Mouse (Mus musculus) liver, adult 2 months (tissue): ENCODE measurements around the gene Tgfbi. TPM values are rescaled to one million over a fixed set of nuclear protein-coding genes. Genes with fewer than 3 reads are reported as not detected.

ENCODE experiments used
- DNase-seq: peaks from one replicate; pipeline ENCODE4 v3.0.0-alpha.2; 2011; ENCODE audit warnings: low read depth, low spot score; ENCODE audit errors: extremely low read depth
- H3K27ac ChIP-seq: fragments of 200-500 bp; replicated peaks from 2 replicates; pipeline ENCODE4 v1.5.1; 2012; ENCODE audit warnings: low read depth, mild to moderate bottlenecking, control low read depth, inconsistent platforms, low read length; ENCODE audit not compliant: insufficient read depth
- H3K27me3 ChIP-seq: fragments of 200-500 bp; 2 replicates; pipeline ENCODE4 v1.6.1; 2012; ENCODE audit warnings: mild to moderate bottlenecking, moderate library complexity, low read length, inconsistent platforms; ENCODE audit not compliant: control insufficient read depth, insufficient read depth
- H3K36me3 ChIP-seq: fragments of 200-500 bp; 2 replicates; pipeline ENCODE4 v1.6.1; 2012; ENCODE audit warnings: low read length, inconsistent platforms; ENCODE audit not compliant: control insufficient read depth, insufficient read depth
- H3K4me1 ChIP-seq: fragments of 200-500 bp; 2 replicates; pipeline ENCODE4 v1.6.1; 2011; ENCODE audit warnings: low read length; ENCODE audit not compliant: control insufficient read depth, insufficient read depth
- H3K4me3 ChIP-seq: fragments of 200-500 bp; 2 replicates; pipeline ENCODE4 v1.5.1; 2011; ENCODE audit warnings: low read depth, mild to moderate bottlenecking, control low read depth, low read length, moderate library complexity; ENCODE audit not compliant: insufficient read depth
- H3K79me2 ChIP-seq: fragments of 200-500 bp; 2 replicates; pipeline ENCODE4 v1.6.1; 2012; ENCODE audit warnings: inconsistent platforms, mild to moderate bottlenecking, low read length, moderate library complexity; ENCODE audit not compliant: control insufficient read depth, insufficient read depth
- H3K9ac ChIP-seq: fragments of 200-500 bp; 2 replicates; pipeline ENCODE4 v1.6.1; 2012; ENCODE audit warnings: low read depth, mild to moderate bottlenecking, control low read depth, inconsistent platforms, low read length
- CTCF ChIP-seq: fragments of 200-500 bp; IDR thresholded peaks from 2 replicates; pipeline ENCODE4 v1.5.1; 2011; ENCODE audit warnings: low read depth, low read length, control low read depth
- POLR2A ChIP-seq: fragments of 200-500 bp; IDR thresholded peaks from 2 replicates; pipeline ENCODE4 v1.6.1; 2011; ENCODE audit warnings: low read length, control low read depth; ENCODE audit not compliant: insufficient read depth; ENCODE audit errors: extremely low read depth
- WGBS: fragments of 180-500 bp; shearing (Covaris S2); methylation state at CpG from one replicate; pipeline ENCODE4 v1.1.7; 2018; 5-methylcytosine and 5-hydroxymethylcytosine counted together
- polyA plus RNA-seq: library from polyadenylated mRNA; depleted of rRNA; stranded (reverse); fragments of >200 nt; gene quantifications from 2 replicates; pipeline ENCODE4 v1.2.3, GENCODE M21; 2012; rRNA removed
- total RNA-seq: library from RNA; depleted of rRNA; stranded (reverse); fragments of >200 nt; gene quantifications from 2 replicates; pipeline ENCODE4 v1.2.3, GENCODE M21; 2014; rRNA removed

The Tgfbi gene
- total and polyA plus RNA-seq, 2 experiments = 27.2 to 34.3 TPM

DNA sequence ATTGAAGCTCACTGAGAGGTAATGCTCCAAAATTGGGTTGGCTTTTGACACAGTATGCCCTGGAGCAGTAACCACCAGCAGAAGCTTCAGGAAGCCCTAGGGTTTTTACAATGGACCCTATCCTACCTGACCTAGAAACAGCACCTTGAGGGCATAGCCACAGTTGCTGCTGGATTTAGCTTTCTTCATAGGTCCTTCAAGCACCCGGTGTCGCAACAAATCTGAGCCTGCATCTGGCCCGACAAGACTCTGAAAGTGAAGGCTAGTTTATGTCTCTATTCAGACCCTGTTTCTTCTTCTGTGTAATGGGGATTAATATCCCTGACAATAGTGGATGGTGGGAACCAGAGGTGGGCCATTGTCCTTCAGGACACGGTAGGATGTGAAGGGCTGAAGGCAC, 68.4 kb downstream of the Tgfbi start:
- Histone ChIP-seq H3K27ac (no peak overlapping the region), H3K36me3 (no peaks in the 10 kb centered on the region), H3K4me1 (peaks cover 4% of the 10 kb centered on the region), H3K9ac (no peak overlapping the region), H3K79me2 (no peaks in the 10 kb centered on the region), H3K4me3 (no peak overlapping the region), H3K27me3 (no peaks in the 10 kb centered on the region)
- WGBS = 54% methylated on average over 4 of the region's 4 CpGs
- no peak for TF ChIP-seq POLR2A
- DNase-seq = no peak

DNA sequence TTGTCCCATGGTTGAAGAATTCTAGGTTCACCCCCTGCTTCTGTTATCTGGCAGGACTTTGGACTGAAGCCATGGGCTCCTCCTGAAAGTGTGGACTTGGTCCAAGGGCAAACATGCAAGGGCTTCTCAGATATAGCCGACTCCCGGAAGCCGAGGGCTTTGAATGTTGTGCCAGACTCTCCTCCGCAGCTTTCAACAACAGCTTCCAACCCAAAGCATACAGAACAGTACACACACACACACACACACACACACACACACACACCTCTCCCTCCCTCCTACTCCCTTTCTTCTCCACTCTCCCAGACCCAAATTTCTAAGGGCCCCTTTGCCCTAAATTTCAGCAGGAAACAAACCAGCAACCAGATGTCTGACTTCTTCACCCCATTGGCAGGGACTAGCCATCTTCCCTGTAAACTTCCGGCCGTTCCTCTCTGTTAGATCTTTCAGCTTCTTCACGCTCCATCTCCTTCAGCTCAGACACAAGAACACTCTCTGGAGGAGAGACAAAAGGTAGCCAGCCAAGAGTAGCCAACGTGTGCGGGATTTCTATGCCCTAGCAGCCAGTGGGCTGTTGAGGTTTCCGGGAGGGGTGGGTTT, 69.0 kb downstream of the Tgfbi start:
- H3K27me3 ChIP-seq = no peaks in the 10 kb centered on the region
- 31% methylated on average over 10 of the region's 10 CpGs for WGBS
- H3K27ac ChIP-seq = no peak overlapping the region
- TF ChIP-seq CTCF (no peak), POLR2A (no peak)
- no peaks in the 10 kb centered on the region for H3K79me2 ChIP-seq
- no peak overlapping the region for H3K9ac ChIP-seq
- peak; percentile 71 for DNase-seq
- H3K36me3 ChIP-seq = no peaks in the 10 kb centered on the region
- peaks cover 4% of the 10 kb centered on the region for H3K4me1 ChIP-seq
- no peak overlapping the region for H3K4me3 ChIP-seq

DNA sequence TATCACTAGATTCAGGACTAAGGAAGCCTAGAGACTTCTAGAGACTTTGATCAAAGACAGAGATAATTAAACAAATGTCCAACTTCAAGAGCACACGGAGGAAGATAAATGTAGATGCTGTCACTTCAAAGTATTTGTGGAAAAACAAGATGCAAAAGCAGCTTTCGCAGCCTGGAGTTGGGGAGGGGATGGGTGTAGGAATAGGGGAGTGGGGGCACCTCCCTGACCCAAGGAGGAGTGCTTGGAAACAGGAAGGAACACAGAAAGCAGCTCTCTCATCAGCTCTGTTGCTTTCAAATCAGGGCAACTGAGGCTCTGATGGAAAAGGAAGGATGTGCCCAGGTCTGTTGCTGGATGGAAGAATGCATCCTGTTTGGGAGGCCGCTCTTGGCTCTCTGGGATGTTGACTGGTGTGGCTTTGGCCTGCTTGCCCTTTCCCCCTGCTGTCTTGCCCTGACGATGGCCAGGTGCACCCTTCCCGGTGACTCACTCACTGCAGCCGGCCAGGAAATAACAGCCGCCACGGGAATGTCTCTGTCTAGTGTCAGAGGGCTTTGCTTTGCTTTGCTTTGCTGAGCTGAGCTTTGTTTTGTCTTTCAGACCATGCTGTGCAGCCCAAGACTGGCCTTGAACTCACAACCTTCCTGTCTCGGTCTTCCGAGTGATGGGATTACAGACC, 69.6 kb downstream of the Tgfbi start:
- TF ChIP-seq CTCF (no peak), POLR2A (no peak)
- no peak overlapping the region for H3K4me3 ChIP-seq
- DNase-seq = no peak
- H3K4me1 ChIP-seq = peaks cover 4% of the 10 kb centered on the region
- 75% methylated on average over 10 of the region's 10 CpGs for WGBS
- H3K79me2 ChIP-seq = no peaks in the 10 kb centered on the region
- no peaks in the 10 kb centered on the region for H3K36me3 ChIP-seq
- H3K9ac ChIP-seq = no peak overlapping the region
- no peak overlapping the region for H3K27ac ChIP-seq
- no peaks in the 10 kb centered on the region for H3K27me3 ChIP-seq

DNA sequence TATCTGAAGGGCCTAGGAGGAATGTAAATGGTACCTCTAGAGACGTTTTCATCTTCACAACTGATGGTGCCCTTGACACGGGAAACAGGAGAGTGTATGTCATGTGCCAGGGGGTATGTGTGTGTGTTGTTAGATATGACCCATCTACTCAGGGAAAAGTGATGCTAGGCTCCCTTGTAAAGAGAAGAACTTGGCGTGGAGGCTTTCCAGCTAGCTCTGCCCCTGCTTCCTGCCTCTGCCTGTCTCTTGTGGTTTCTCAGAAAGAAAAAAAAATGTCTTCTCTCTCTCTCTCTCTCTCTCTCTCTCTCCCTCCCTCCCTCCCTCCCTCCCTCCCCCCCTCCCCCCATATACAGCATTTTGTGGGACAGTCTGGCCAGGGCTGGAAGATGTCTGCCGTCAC, 72.6 kb downstream of the Tgfbi start:
- Histone ChIP-seq H3K4me3 (no peak overlapping the region; the same call in 1 of the 2 replicates), H3K27me3 (no peaks in the 10 kb centered on the region), H3K27ac (no peak overlapping the region), H3K9ac (no peak overlapping the region), H3K4me1 (peaks cover 4% of the 10 kb centered on the region), H3K79me2 (no peaks in the 10 kb centered on the region), H3K36me3 (no peaks in the 10 kb centered on the region)
- no peak for DNase-seq
- WGBS = 80% methylated on average over 4 of the region's 4 CpGs
- TF ChIP-seq CTCF (no peak), POLR2A (no peak)

DNA sequence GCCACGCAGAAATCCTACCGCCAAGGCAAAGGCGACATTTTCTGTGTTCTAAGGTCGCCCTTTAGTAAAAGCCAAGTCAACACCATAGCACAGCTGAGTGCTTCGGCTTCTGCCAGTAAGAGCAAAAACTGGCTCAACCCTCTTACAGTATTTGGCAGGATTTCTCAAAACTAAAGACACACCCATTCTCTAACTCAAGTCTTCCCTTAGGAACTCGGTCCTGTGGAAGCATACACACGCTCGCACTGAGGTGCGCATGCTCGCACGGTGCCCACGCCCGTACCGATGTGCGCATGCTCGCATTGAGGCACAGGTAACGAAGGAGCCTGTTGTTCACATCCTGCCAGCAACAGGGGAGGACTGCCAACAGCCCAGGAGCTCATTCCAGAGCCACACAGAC, 73.0 kb downstream of the Tgfbi start:
- no peak for DNase-seq
- Histone ChIP-seq H3K9ac (no peak overlapping the region), H3K27ac (no peak overlapping the region), H3K27me3 (no peaks in the 10 kb centered on the region), H3K4me3 (no peak overlapping the region; the same call in 1 of the 2 replicates), H3K4me1 (peaks cover 4% of the 10 kb centered on the region), H3K36me3 (no peaks in the 10 kb centered on the region), H3K79me2 (no peaks in the 10 kb centered on the region)
- WGBS = 77% methylated on average over 17 of the region's 17 CpGs
- no peak for TF ChIP-seq CTCF
- no peak for TF ChIP-seq POLR2A

DNA sequence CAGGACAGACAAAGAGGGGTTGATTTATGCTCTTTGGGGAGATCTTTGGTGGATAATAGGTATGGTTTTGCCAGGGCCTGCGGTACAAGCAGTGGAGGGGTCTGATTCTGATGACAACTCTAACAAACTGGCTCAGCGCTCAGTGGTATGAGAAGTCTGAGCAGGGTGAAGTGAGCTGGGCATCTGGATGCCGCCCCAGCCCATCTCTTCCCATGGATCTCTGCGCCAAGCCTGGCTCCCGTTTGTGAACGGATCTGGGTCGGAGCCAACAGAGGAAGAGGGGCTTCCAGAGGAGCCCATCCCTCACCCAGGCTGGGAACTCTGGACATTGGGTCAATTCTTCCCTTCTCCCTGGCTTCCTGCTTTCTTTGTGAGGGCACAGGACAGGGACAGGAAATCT, 74.0 kb downstream of the Tgfbi start:
- Histone ChIP-seq H3K9ac (no peak overlapping the region), H3K4me1 (peaks cover 3% of the 10 kb centered on the region), H3K36me3 (no peaks in the 10 kb centered on the region), H3K27me3 (no peaks in the 10 kb centered on the region), H3K27ac (no peak overlapping the region), H3K79me2 (no peaks in the 10 kb centered on the region), H3K4me3 (no peak overlapping the region)
- no peak for DNase-seq
- TF ChIP-seq CTCF (no peak), POLR2A (no peak)
- WGBS = 88% methylated on average over 7 of the region's 7 CpGs

Other genes with a start within 250 kb of the Tgfbi start
- not detected in 2 replicates for gene Gm3045, start 182.9 kb upstream of the Tgfbi start, total RNA-seq
- gene Gm3045, start 182.9 kb upstream of the Tgfbi start, polyA plus RNA-seq = not detected in 2 replicates
- gene Slc25a48, start 171.2 kb upstream of the Tgfbi start, total RNA-seq = 3.7 and 5.7 TPM in 2 replicates
- gene Slc25a48, start 171.2 kb upstream of the Tgfbi start, polyA plus RNA-seq = 5.4 and 8.7 TPM in 2 replicates
- not detected in 2 replicates for gene Il9, start 127.3 kb upstream of the Tgfbi start, total RNA-seq
- not detected in 2 replicates for gene Il9, start 127.3 kb upstream of the Tgfbi start, polyA plus RNA-seq
- gene Fbxl21, start 87.1 kb upstream of the Tgfbi start, total RNA-seq = 2.1 and 2.4 TPM in 2 replicates
- gene Fbxl21, start 87.1 kb upstream of the Tgfbi start, polyA plus RNA-seq = 1.9 and 2.8 TPM in 2 replicates
- gene Lect2, start 61.0 kb upstream of the Tgfbi start, total RNA-seq = 230 and 425 TPM in 2 replicates
- gene Lect2, start 61.0 kb upstream of the Tgfbi start, polyA plus RNA-seq = 106 and 170 TPM in 2 replicates
- gene Smad5, start 93.5 kb downstream of the Tgfbi start, total RNA-seq = 13.1 and 15.2 TPM in 2 replicates
- 8.9 and 10.0 TPM in 2 replicates for gene Smad5, start 93.5 kb downstream of the Tgfbi start, polyA plus RNA-seq
- gene Gm45623, start 144.3 kb downstream of the Tgfbi start, total RNA-seq = not detected in 2 replicates
- not detected in 2 replicates for gene Gm45623, start 144.3 kb downstream of the Tgfbi start, polyA plus RNA-seq